Mouse (Mus musculus): ENCODE measurements at regions not wholly inside any gene's neighbourhood (a gene's known extent, or its start where the extent isn't known, plus 50 kb on each side); places are given as distances from the start of the nearest gene placed in this dataset.

- no peak for DNase-seq (ENCODE audit: low spot score in 2 of 2)
Measured at GRCm38 (mm10) chr16:39284484-39284883, 392.0 kb downstream of the Igsf11 start.

- no peak for DNase-seq (ENCODE audit: low spot score in 2 of 2)
Measured at GRCm38 (mm10) chr16:39285028-39285744, 392.7 kb downstream of the Igsf11 start.

GRCm38 (mm10) chr16:39286797-39287565, 394.5 kb downstream of the Igsf11 start:
- DNase-seq (ENCODE audit: low spot score in 2 of 2), result no peak

GRCm38 (mm10) chr16:39298856-39299255, 406.4 kb downstream of the Igsf11 start:
- no peak for DNase-seq (ENCODE audit: low spot score in 2 of 2)

GRCm38 (mm10) chr16:39302902-39303361, 410.5 kb downstream of the Igsf11 start:
- no peak for DNase-seq (ENCODE audit: low spot score in 2 of 2)

GRCm38 (mm10) chr16:39303371-39303770, 410.9 kb downstream of the Igsf11 start:
- DNase-seq (ENCODE audit: low spot score in 2 of 2), result no peak

- no peak for DNase-seq (ENCODE audit: low spot score in 2 of 2)
Measured at GRCm38 (mm10) chr16:39307951-39308350, 415.5 kb downstream of the Igsf11 start.

GRCm38 (mm10) chr16:39316752-39317594, 424.5 kb downstream of the Igsf11 start:
- DNase-seq (ENCODE audit: low spot score in 2 of 2), result peak; percentile 20 to 40

GRCm38 (mm10) chr16:39325627-39326026, 433.2 kb downstream of the Igsf11 start:
- no peak for DNase-seq (ENCODE audit: low spot score in 2 of 2)

- no peak for DNase-seq (ENCODE audit: low spot score in 2 of 2)
Measured at GRCm38 (mm10) chr16:39363657-39364056, 471.2 kb downstream of the Igsf11 start.

- DNase-seq (ENCODE audit: low spot score in 2 of 2), result no peak
Measured at GRCm38 (mm10) chr16:39368276-39368675, 475.8 kb downstream of the Igsf11 start.

GRCm38 (mm10) chr16:39374616-39375015, 482.1 kb downstream of the Igsf11 start:
- DNase-seq (ENCODE audit: low spot score in 2 of 2), result no peak

GRCm38 (mm10) chr16:39379959-39380358, 487.5 kb downstream of the Igsf11 start:
- no peak for DNase-seq (ENCODE audit: low spot score in 2 of 2)

GRCm38 (mm10) chr16:39389943-39390342, 497.5 kb downstream of the Igsf11 start:
- DNase-seq (ENCODE audit: low spot score in 2 of 2), result no peak

GRCm38 (mm10) chr16:39390626-39391025, 498.2 kb downstream of the Igsf11 start:
- DNase-seq (ENCODE audit: low spot score in 2 of 2), result no peak

- DNase-seq (ENCODE audit: low spot score in 2 of 2), result peak in 1 of 2 experiments; percentile 10
Measured at GRCm38 (mm10) chr16:39402101-39402749, 509.8 kb downstream of the Igsf11 start.

- DNase-seq (ENCODE audit: low spot score in 2 of 2), result no peak
Measured at GRCm38 (mm10) chr16:39431581-39431980, 539.1 kb downstream of the Igsf11 start.

GRCm38 (mm10) chr16:39445740-39446139, 538.4 kb upstream of the Lsamp start:
- DNase-seq (ENCODE audit: low spot score in 2 of 2), result no peak

- no peak for DNase-seq (ENCODE audit: low spot score in 2 of 2)
Measured at GRCm38 (mm10) chr16:39453400-39454138, 530.6 kb upstream of the Lsamp start.

Measured in gastrocnemius, postnatal 4 days (tissue).